Mouse (Mus musculus) thymus, postnatal 10 days (tissue): ENCODE results near the gene Sort1.

Experiments used
- DNase-seq, 2 experiments: peaks; one replicate each; pipeline ENCODE4 v3.0.0; 2021; ENCODE audit warnings: low spot score in 2 of 2

Sort1 gene

GRCm38 (mm10) chr3:108383485-108384354 is 99.8 kb downstream of the Sort1 start, which contains the start of gene Psrc1:
TSS of gene Psrc1 (plus strand) at chr3:108383839.
- DNase-seq: peak; percentile 64

- DNase-seq: no peak
Measured at GRCm38 (mm10) chr3:108384425-108384824, 100.5 kb downstream of the Sort1 start.

- no peak for DNase-seq
Measured at GRCm38 (mm10) chr3:108386186-108386585, 102.3 kb downstream of the Sort1 start.

- peak; percentile 91 to 98 for DNase-seq
Measured at GRCm38 (mm10) chr3:108389111-108389545, 105.2 kb downstream of the Sort1 start.

- no peak for DNase-seq
Measured at GRCm38 (mm10) chr3:108392299-108392698, 108.4 kb downstream of the Sort1 start.

- DNase-seq: no peak
Measured at GRCm38 (mm10) chr3:108392793-108393192, 108.9 kb downstream of the Sort1 start.

GRCm38 (mm10) chr3:108398281-108398680 is 114.4 kb downstream of the Sort1 start:
- DNase-seq: no peak

- DNase-seq: no peak
Measured at GRCm38 (mm10) chr3:108400442-108400841, 116.6 kb downstream of the Sort1 start.

GRCm38 (mm10) chr3:108401692-108402527 is 118.0 kb downstream of the Sort1 start:
- DNase-seq: peak; percentile 94 to 96

- no peak for DNase-seq
Measured at GRCm38 (mm10) chr3:108402528-108402920, 118.6 kb downstream of the Sort1 start.

- no peak for DNase-seq
Measured at GRCm38 (mm10) chr3:108405536-108406305, 121.8 kb downstream of the Sort1 start.

GRCm38 (mm10) chr3:108406306-108406885 is 122.5 kb downstream of the Sort1 start:
- DNase-seq: no peak

GRCm38 (mm10) chr3:108408517-108409008 is 124.7 kb downstream of the Sort1 start:
- DNase-seq: no peak

GRCm38 (mm10) chr3:108409656-108410358 is 125.9 kb downstream of the Sort1 start:
- no peak for DNase-seq

- DNase-seq: no peak
Measured at GRCm38 (mm10) chr3:108410359-108410714, 126.5 kb downstream of the Sort1 start.
